Mouse (Mus musculus): ENCODE measurements around the gene Fam136a.
"Not testable (repeated sequence)": the region's sequence is repeated elsewhere in the genome, so short reads cannot be mapped to it uniquely, and the experiment has no call there.

The Fam136a gene

GRCm38 (mm10) chr6:86365371-86366124, at the start of gene Fam136a:
Gene Fam136a (plus strand): TSS chr6:86365646.
- peak; percentile 90 to 93 for DNase-seq (ENCODE audit: low spot score in 2 of 2)

GRCm38 (mm10) chr6:86317066-86317465, 48.4 kb upstream of the Fam136a start:
- DNase-seq (ENCODE audit: low spot score in 2 of 2), result no peak

- no peak for DNase-seq (ENCODE audit: low spot score in 2 of 2)
These were observed 46.6 kb upstream of the Fam136a start for GRCm38 (mm10) chr6:86318855-86319254.

- DNase-seq (ENCODE audit: low spot score in 2 of 2), result no peak
These were observed 43.3 kb upstream of the Fam136a start for GRCm38 (mm10) chr6:86322031-86322563.

- DNase-seq (ENCODE audit: low spot score in 2 of 2), result no peak
These were observed 42.5 kb upstream of the Fam136a start for GRCm38 (mm10) chr6:86322991-86323390.

- no peak for DNase-seq (ENCODE audit: low spot score in 2 of 2)
These were observed 41.0 kb upstream of the Fam136a start for GRCm38 (mm10) chr6:86324400-86324799.

- DNase-seq (ENCODE audit: low spot score in 2 of 2), result no peak
These were observed 39.8 kb upstream of the Fam136a start for GRCm38 (mm10) chr6:86325646-86326045.

- no peak for DNase-seq (ENCODE audit: low spot score in 2 of 2)
These were observed 38.6 kb upstream of the Fam136a start for GRCm38 (mm10) chr6:86326866-86327265.

- no peak for DNase-seq (ENCODE audit: low spot score in 2 of 2)
These were observed 37.1 kb upstream of the Fam136a start for GRCm38 (mm10) chr6:86328369-86328768.

- DNase-seq (ENCODE audit: low spot score in 2 of 2), result no peak
These were observed 35.5 kb upstream of the Fam136a start for GRCm38 (mm10) chr6:86329943-86330342.

- no peak for DNase-seq (ENCODE audit: low spot score in 2 of 2)
These were observed 30.2 kb upstream of the Fam136a start for GRCm38 (mm10) chr6:86335121-86335849.

- DNase-seq (ENCODE audit: low spot score in 2 of 2), result no peak
These were observed 29.6 kb upstream of the Fam136a start for GRCm38 (mm10) chr6:86335860-86336259.

GRCm38 (mm10) chr6:86336340-86336739, 29.1 kb upstream of the Fam136a start:
- not testable (repeated sequence) for DNase-seq (ENCODE audit: low spot score in 2 of 2)

GRCm38 (mm10) chr6:86343656-86344055, 21.8 kb upstream of the Fam136a start:
- DNase-seq (ENCODE audit: low spot score in 2 of 2), result no peak

GRCm38 (mm10) chr6:86346063-86346462, 19.4 kb upstream of the Fam136a start:
- no peak for DNase-seq (ENCODE audit: low spot score in 2 of 2)

GRCm38 (mm10) chr6:86349257-86349656, 16.2 kb upstream of the Fam136a start:
- DNase-seq (ENCODE audit: low spot score in 2 of 2), result no peak

GRCm38 (mm10) chr6:86354948-86355347, 10.5 kb upstream of the Fam136a start:
- DNase-seq (ENCODE audit: low spot score in 2 of 2), result no peak

- no peak for DNase-seq (ENCODE audit: low spot score in 2 of 2)
These were observed 8.5 kb upstream of the Fam136a start for GRCm38 (mm10) chr6:86356956-86357355.

- no peak for DNase-seq (ENCODE audit: low spot score in 2 of 2)
These were observed 4.8 kb upstream of the Fam136a start for GRCm38 (mm10) chr6:86360691-86361090.

- DNase-seq (ENCODE audit: low spot score in 2 of 2), result no peak
These were observed 4.1 kb upstream of the Fam136a start for GRCm38 (mm10) chr6:86361373-86361772.

GRCm38 (mm10) chr6:86364442-86365141, 854 bp upstream of the Fam136a start:
- peak; percentile 60 to 75 for DNase-seq (ENCODE audit: low spot score in 2 of 2)

Measured in natural killer cell, adult 2 months (primary cell).